Mouse (Mus musculus) E14TG2a.4 (cell line): ENCODE measurements around the gene Ctps.

Experiments used
- CTCF ChIP-seq: conservative IDR thresholded peaks from 2 replicates; pipeline ENCODE4 v1.5.1; 2014; ENCODE audit warnings: low read length
- NANOG ChIP-seq: IDR thresholded peaks from 2 replicates; pipeline ENCODE4 v1.6.1; 2014; ENCODE audit warnings: borderline replicate concordance, low read length, mixed read lengths

DNA sequence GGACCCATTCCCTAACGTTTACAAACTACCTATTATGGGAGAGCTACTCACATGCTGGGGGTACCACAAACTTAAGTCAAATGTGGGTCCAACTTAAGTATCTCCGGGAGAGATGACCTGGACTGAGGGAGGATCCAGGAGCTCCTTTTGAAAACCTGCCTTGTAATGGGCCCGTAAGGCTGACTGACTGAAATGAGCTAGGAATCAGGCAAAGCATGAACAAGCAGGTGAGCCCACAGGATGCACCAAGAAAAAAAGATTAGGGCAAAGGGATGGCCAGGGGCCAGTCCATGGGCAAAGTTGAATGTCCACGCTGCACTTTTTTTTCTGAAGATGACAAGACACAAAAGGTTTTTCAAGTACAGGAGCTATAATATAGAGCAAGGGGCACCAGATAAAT, 1.1 kb downstream of the Ctps start:
- TF ChIP-seq NANOG (no peak), CTCF (no peak)
